Mouse (Mus musculus): ENCODE results near the gene Syne4.

Syne4 gene

DNA sequence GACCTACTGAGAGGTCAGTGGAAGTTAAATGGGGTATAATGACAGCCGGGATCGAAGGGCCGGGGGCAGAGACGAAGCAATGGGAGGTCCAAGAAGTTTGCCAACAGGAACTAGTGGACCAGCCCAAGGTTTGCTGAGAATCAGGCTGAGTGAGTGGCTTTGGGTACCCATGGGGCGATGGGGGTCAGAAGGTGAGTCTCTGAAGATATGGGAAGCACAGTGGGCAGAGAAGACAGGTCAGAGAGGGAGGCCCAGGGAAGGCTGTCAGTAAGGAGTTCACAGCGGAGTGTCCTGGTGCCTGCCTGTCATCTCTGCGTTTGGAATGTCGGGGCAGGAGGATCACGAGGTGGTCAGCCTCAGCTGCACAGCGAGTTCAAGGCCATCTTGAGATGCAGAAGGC is 13.8 kb downstream of the Syne4 start:
- DNase-seq (ENCODE audit: low read depth, low spot score): no peak

DNA sequence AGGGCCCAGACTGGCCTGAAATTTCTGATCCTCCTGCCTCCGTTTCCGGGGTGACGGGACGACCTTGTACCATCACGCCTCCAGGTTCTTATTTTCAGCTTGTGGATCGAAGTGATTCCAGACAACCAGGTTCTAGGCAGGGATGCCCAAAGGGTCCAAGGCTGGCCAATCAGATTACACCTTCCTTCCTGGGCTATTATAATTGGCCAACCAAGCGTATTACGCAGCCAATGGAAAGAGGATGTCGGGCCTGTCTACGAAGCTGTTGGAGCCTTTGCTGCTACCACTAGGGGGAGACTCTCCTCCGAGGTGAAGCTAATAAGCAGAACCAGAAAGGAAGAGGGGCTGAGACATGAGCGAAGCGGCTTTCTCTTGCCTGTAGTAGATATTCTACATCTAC is 17.3 kb downstream of the Syne4 start:
- DNase-seq (ENCODE audit: low read depth, low spot score): peak; percentile 78

DNA sequence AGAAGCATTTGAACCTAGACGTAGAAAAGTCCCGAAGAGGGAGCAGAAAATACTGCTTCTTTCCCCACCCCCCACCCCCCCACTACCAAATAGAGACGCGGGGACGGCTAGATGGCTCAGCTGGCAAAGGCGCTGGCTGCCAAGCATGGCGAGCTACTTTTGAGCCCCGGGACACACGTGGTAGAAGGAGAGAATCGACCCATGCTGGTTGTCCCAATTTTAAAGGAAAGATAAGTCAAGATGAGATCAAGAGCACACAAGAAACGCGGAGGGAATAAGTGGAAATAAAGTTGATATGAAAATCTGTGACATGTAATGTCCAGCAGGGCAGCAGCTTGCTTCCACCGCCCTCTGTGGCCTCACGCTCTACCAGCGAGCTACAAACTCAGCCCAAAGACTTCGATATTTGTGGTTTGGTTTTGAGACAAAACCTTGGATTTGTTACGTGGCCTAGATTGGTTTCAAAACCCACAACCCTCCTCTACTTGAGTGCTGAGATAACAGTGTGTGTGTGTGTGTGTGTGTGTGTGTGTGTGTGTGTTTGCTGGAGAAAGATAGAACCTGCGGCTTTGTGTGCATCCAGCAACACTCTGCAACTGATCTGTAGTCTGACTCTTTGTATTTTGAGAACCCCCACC is 18.1 kb downstream of the Syne4 start:
- DNase-seq (ENCODE audit: low read depth, low spot score): no peak

DNA sequence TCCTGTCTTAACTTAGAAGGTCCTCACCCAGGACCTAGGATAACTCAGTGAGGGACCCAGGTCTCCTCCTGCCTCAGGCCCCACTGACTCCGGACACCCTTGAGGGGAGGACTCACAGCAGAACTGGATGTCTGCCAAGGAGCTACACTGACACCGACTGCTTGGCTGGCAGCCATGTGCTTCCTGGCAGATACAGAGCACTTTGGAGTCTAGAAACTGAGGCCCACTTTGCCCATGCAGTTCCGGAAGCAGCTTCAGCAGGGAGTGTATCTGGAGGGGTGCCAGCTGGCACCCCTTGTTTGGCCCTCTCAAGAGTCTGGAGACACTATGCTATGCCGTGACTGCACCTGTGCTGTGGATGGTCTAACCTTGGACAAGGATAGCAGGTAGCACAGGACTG is 18.8 kb downstream of the Syne4 start:
- no peak for DNase-seq (ENCODE audit: low read depth, low spot score)

DNA sequence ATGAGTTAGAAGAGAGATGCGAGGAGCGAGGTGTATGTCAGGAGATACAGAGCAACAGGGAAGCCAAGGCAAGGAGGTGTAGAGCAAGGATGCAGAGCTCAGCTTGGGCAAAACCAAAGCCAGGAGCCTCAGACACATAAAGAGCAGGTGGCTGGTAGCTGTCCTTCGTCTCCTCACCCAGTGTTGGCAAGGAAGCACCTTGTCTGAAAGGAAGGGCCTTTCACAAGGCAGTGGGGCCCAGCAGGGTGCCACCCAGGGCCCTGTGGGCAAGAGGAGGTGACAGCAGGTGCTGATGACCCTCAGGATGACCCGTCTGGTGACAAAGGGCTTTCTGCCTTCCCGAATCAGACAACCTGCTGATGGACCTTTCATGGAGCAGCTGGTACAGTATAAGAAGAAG is 20.0 kb downstream of the Syne4 start:
- DNase-seq (ENCODE audit: low read depth, low spot score): no peak

DNA sequence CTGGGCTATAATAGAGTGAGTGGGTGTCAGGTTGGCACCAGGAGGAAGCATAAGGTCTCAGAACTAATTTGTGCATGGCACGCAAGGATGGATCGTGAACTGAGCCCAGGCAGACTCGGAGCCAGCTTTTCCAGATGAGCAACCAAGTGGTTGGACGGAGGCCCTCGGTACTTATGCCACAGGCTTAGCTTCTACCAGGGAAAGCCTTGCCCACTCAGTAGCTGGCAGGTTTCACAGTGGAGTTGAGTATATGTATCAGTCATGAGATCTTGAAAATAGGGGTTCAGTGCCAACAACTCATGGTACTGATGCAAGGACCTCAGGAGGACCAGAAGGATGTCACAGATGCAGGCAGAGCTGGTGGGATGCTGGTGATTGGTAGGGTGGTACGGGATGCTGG is 21.1 kb downstream of the Syne4 start:
- no peak for DNase-seq (ENCODE audit: low read depth, low spot score)

DNA sequence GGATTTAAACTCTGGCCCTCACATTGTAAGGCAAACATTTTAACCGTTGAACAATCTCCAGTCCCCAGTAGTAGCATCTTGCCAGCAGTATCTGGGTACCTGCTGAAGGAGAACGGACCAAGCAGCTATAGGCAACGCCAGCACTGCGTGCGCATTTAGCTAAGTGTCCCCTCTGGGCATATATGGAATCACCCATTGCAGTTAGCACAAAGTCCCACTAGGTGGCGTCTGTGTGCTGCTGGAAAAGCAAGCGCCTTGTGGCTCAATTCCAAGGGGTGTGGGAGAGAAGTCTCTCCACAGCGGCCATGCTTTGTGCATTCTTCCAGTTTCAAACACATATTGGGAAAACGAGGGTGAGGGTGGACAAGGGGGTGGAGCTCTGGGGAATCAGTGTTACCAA is 21.8 kb downstream of the Syne4 start:
- DNase-seq (ENCODE audit: low read depth, low spot score): peak; percentile 79

DNA sequence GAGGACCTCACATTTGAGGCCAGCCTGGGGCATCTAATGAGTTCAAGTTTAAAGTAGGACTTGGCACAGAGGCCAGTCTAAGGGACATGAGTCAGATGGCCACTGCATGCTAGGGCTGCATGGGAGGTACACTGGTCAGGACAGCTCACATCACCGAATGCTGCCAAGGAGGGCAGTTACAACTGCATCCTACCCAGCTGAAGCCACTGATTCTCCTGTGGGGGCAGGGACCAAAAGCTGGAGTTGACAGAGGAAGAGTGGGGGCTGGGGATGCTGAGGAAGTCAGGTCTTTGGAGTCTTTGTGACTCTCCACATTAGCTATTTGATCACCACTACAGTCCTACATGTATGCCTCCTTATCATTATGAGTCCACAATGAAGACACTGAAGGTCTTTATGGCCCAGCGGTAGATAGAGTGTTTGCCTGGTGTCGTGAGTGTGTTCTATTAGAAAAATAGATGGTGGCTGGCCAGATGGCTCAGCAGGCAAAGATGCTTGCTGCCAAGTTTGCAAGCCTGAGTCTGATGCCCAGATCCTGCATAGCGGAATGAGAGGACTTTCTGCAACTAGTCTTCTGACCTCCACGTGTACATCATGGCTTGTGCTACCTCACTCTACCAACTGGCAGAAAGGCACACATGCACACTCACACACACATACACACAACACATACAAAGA is 25.0 kb downstream of the Syne4 start:
- DNase-seq (ENCODE audit: low read depth, low spot score): no peak

DNA sequence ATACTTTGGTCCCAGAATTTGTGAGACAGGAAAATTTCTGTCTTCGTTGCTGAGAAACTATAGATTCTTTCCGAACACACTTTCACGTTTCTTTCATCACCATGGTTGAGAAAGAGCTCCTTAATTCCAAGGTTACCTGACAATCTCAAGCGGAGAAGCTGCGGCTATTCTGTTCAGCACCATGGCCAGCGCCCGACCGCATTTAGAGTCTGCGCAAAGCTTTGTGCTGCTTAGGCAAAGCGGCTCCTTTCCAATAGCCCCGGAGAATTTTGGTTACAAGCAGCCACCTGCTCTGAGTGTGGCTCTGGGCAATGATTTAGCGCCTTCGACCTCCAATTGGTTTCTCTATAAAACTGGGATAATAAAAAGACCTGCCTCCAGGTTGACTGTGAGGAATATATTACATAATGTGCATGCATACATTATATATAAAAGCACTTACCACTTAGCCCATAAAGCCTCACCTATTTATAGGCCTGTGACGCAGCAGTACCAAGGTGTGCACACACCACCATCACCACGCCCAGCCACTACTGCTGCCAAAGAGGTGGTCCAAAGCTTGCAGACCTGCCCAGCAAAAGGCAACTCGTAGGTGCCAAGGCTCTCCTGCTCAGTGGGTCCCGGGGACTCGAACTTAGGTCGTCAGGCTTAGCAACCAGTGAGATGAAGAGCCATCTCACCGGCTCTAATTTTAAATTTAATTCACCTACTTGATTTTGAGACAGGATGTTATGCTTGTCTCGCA is 32.2 kb downstream of the Syne4 start:
- peak; percentile 67 for DNase-seq (ENCODE audit: low read depth, low spot score)

DNA sequence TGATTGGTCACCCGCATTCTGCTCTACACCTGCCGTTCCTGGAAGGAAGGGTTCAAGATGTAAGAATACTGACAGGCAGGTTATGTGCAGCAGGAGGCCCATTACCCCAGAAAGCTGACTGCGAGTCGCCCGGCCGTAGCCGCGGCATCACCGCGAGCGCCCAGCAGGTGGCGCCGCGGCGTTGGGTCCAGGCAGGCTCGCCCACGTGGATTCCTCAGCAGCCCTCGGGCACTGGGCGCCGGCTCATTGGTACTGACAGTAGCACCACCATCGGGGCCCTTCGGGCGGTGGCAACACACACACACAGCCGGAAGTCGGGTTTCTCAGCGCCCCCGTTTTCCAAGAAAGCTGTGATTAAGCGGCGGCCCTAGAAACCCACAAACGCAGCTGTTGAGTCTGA is 33.2 kb downstream of the Syne4 start:
- peak; percentile 67 for DNase-seq (ENCODE audit: low read depth, low spot score)

DNA sequence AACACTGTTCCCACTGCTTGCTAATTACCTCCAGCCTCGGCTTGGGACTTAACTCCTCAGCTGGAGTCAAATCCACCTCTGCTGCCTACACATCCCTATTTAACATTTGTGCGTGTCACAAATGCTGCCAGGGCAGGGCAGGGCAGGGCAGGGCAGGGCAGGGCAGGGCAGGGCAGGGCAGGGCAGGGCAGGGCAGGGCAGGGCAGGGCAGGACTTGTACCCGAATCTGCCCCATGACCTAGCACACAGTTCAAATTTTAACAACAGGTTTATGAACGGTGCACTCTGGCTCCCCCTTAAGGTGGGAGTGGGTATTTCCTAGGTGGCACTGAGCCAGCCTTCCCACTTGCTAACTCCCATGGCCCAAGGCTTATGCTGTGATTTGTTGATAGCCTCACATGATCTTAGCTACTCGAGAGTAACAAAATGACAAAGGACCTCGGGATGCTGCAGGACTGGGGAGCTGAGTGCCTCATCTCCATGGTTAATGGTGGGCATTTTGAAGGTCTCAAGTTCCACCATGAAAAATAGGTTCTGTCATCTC is 38.7 kb downstream of the Syne4 start:
- no peak for DNase-seq (ENCODE audit: low read depth, low spot score)

DNA sequence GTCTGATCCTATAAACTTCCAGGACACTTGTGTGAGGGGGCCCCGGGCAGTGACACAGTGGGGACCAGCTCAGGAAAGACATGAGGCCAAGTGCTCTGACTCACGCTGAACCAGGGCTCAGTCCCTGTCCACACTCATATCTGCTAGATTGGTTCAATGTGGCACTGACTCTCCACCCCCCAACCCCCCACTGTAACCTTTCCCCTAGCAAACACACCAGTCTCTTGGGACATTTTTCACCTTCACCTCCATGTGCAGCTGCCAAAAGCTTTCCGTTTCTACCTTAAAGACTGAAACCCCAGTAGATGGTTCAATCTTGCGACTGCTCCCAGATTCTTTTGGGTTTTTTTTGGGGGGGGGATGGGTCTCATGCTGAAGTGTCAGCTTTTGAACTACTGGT is 39.5 kb downstream of the Syne4 start:
- DNase-seq (ENCODE audit: low read depth, low spot score): no peak

DNA sequence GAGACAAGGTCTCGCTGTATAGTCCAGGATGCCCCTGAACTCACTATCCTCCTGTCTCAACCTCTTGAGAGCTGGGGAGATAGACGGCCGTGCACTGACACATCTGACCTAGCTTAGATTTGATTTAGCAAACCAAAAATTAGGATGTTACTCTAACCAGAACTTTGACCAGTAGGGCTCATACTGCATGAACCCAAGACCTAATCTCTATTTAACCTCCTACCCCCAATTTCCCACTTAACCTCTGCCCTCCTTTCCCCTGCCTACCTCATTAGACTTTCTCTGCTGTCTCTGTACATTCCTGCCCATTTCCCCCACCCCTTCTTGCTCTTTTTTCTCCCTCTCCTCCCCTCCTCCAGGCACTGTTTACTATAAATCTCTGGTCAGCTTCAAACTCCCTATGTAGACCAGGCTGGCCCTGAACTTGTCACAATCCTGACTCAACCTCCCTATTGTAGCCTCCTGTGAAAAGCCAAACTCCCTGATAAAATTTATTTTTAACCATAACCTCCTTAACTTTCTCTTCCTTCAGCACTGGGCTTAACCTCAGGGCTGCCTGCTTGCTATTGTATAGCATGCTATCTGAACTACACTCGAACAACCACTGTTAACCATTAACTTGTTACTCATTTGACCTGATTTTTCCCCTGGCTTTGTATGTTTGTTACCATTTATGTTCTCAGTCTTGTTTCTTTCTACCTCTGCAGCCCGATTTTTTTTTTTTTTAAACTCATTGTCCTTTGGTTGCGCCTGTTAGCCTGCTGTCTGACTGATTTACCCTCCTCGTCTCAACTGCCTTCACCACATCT is 44.0 kb downstream of the Syne4 start:
- DNase-seq (ENCODE audit: low read depth, low spot score): no peak

DNA sequence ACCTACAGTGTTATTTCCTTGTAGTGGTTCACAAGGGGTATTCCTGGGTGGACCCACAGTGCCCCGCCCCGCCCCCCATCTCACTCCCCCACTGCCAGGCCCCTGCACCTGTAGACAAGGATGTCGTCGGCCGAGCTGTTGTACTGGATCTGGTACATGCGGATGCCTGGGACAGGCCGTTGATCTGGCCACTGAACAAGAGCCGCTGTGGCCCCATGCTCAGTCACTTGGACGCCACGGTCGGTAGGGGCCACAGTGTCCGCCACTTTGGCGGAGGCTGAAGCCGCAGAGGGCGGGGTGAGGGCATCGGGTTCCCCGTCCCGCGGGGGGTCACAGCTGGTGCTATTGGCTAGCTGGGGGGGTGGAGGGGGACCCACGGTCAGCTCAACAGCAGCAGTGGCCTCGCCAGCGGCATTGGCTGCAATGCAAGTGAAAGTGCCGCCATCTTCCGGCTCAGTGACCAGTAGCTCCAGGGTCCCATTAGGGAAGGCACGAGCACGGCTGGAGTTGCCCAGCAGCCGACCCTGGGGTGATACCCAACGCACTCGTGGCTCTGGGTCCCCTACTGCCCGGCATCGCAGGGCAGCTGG is 44.8 kb downstream of the Syne4 start:
- DNase-seq (ENCODE audit: low read depth, low spot score): no peak

DNA sequence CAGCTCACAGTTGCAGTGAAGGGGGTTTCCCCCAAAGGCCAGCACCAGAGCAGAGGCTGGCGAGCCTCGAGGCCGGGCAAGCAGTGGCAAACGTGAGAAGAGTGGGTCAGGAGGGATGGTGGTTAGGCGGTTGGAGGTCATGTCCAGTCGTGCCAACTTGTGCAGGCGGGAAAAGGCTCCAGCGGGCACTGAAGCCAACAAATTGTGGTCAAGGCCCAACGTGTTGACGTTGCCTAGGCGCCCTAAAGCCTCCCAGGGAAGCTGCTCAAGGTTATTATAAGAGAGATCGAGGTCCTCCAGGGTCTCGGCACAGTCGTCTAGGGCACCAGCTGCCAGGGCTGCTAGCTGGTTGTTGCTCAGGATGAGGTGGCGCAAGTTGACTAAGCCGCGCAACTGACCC is 45.4 kb downstream of the Syne4 start:
- DNase-seq (ENCODE audit: low read depth, low spot score): no peak

DNA sequence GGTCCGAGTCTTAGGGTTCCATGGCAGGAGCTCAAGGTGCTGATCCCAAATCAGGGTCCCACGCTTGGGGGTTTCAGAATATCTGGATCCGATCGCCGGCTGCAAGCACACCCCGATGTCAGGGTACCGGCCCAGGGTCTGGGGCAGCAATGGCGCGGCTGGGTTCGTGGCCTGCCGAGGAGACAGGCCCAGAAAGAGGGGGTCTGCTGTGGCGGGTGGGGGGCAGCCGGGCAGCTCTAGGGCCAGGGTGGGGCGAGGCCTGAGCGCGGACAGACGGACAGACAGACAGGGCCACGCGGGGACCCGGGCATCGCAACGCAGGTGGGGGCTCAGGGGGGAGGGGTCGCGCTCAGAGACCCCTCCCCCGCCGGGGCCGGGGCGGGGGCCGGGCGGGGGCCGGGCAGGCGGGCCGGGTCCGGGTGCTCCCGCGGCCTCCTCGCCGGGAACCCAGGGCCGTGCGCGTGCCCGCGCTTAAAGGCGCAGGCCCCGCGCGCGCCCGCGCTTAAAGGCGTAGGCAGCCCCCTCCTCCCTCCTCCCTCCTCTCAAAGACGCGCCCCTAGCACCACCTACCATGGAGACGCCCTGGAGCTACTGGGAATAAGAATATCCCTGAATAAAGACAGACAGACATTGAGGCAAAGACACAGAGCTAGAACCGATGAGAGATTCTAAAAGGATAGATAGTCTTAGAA is 48.2 kb downstream of the Syne4 start, which contains the start of gene Lrfn3:
TSS of gene Lrfn3 (minus strand) at position 121 of the 692 bp plus-strand sequence.
- peak; percentile 73 for DNase-seq (ENCODE audit: low read depth, low spot score)

DNA sequence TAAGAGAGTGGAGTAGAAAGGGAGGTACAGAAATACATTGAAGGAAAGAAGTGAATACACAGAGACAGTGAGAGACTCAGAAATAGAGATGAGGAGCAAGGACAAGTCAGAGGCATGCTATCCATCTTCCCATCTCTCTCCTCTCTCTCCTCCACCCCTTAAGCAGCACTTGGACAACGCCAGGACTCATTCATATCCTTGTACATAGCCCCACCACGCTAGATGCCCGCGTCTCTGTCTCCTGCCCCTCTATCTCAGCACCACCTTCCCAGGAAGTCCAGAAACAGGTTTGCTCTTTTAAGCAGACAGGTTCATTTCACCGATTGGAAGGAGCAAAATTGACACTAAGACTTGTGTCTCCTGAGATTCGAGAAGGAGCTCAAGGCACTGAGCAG is 48.7 kb downstream of the Syne4 start:
- DNase-seq (ENCODE audit: low read depth, low spot score): no peak

DNA sequence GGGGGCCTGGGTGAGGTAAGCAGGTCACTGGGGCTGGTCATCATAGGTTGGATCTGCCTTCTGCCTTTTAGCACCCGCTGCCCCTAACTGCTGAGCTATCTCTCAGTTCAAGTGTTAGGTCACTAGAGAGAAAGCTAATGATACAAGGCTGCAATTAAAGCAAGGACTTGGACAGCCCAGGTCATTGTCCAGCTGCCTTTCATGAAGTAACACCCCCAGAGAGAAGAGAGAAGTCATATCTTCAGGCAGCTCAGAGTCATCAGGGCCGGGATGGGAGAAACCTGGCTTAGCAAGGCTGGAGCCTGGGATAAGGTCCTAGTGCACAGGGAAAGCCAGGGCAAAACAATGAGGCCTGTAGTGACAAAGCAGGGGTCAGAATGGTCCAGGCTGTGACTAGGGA is 52.9 kb downstream of the Syne4 start:
- no peak for DNase-seq (ENCODE audit: low read depth, low spot score)
